Mouse (Mus musculus) hindbrain, embryonic 10.5 days (tissue): ENCODE measurements around the gene Zfp36. TPM values are rescaled to one million over a fixed set of nuclear protein-coding genes. Genes with fewer than 3 reads are reported as not detected.
A peak's percentile ranks its signal among the peaks of the same experiment; 100 is the strongest.

Experiments
- DNase-seq: peaks from one replicate; pipeline ENCODE4 v3.0.0-alpha.2; 2017; ENCODE audit warnings: low spot score
- H3K27ac ChIP-seq: fragments of 300-500 bp; sonication (generic); 2 replicates; pipeline ENCODE4 v1.5.1; 2016; ENCODE audit warnings: mild to moderate bottlenecking, moderate library complexity
- H3K27me3 ChIP-seq: fragments of 300-500 bp; sonication (generic); 2 replicates; pipeline ENCODE4 v1.6.1; 2016; ENCODE audit warnings: mild to moderate bottlenecking; ENCODE audit not compliant: poor library complexity, insufficient read depth, severe bottlenecking
- H3K36me3 ChIP-seq: fragments of 300-500 bp; sonication (generic); 2 replicates; pipeline ENCODE4 v1.6.1; 2016; ENCODE audit warnings: mild to moderate bottlenecking, moderate library complexity
- H3K4me1 ChIP-seq: fragments of 300-500 bp; sonication (generic); replicated peaks from 2 replicates; pipeline ENCODE4 v1.6.1; 2016; ENCODE audit warnings: mild to moderate bottlenecking
- H3K4me3 ChIP-seq: fragments of 300-500 bp; sonication (generic); 2 replicates; pipeline ENCODE4 v1.5.1; 2016; ENCODE audit warnings: mild to moderate bottlenecking, moderate library complexity
- H3K9me3 ChIP-seq: fragments of 300-500 bp; sonication (generic); 2 replicates; pipeline ENCODE4 v1.6.1; 2016; ENCODE audit warnings: mild to moderate bottlenecking, moderate library complexity
- WGBS: fragments of 180-500 bp; shearing (Covaris S2); methylation state at CpG from one replicate; pipeline ENCODE4 v1.1.7; 2016; 5-methylcytosine and 5-hydroxymethylcytosine counted together
- polyA plus RNA-seq: library from polyadenylated mRNA; unstranded; fragments of >200 nt; fragmentation: Nextera tagmentation; extraction: Ambion mirVana; gene quantifications from 2 replicates; pipeline ENCODE4 v1.2.1, GENCODE M21; 2016

Gene Zfp36
- polyA plus RNA-seq, 1 experiment from 2014 or later = 5.8 TPM

DNA sequence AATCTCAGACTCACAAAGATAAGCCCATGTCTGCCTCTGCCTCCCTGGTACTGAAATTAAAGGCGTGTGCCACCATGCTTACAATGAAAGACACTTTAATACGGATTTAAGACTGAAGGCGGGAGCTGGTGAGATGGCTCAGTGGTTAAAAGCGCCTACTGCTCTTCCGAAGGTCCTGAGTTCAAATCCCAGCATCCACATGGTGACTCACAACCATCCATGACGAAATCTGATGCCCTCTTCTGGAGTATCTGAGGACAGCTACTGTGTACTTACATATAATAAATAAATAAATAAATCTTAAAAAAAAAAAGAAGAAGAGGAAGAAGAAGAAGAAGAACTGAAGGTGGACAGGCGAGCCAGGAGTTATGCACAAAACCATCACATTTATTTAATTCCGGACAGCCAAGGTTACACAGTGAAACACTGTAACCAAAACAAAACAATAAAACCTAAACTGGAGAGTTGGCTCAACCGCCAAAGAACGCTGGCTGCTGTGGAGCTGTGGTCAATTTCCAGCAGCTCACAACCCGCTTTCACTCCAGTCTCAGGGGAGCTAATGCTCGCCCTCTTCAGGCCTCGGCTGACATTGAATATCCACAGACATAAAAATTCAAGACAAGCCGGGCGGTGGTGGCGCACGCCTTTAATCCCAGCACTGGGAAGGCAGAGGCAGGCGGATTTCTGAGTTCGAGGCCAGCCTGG lies 40.7 kb downstream of the Zfp36 start:
- H3K27ac ChIP-seq = peak overlapping the region; percentile 95
- no peaks in the 10 kb centered on the region for H3K9me3 ChIP-seq
- peak overlapping the region; percentile 97 for H3K4me3 ChIP-seq
- peak; percentile 41 for DNase-seq
- peaks cover 27% of the 10 kb centered on the region for H3K36me3 ChIP-seq
- no peaks in the 10 kb centered on the region for H3K27me3 ChIP-seq
- 79% methylated on average over 19 of the region's 19 CpGs for WGBS
- H3K4me1 ChIP-seq = peaks cover 21% of the 10 kb centered on the region

DNA sequence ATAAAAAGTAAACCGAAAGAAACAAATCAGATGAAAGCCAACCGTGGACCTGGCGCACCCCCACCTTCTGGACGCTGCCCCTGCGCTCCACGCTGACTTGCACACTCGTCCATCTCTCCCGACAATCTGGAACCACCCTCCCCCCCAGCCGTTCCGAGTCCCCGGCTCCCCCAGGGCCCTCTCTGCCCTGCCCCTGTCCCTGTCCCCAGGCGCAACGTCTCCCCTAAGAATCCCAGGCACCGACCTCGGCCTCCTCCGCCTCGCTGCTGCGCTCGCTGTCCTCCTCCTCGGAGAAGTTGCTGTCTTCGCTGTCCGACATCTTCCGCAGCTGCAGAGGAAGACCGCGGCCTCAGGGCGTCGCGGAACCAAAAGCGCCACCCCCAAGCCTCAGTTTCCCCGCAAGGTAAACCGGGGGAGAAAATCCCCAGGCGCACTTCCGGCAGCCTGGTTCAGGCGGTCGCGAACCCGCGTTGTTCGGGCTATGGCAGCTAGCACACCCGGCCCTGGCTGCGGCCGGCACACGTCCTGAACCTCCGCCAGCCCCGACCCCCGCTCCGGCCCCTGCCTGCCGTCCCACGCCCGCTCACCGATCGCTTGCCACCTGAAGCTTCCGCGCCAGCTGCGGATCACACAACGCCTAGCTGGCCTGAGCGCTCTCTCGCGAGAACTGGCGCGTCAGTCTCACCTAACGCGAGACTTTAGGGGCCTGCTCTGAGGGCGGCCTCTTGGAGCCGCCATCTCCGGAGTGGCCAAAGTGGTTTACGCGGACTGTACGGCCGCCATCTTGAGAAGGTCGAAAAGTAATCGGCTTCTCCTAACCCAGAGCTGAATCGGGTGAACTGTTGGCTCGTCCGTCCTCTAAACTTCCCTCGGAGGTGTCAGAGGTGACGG lies 41.7 kb downstream of the Zfp36 start, which contains the start of gene Supt5:
Gene Supt5 (minus strand): TSS at position 639 of the 891 bp plus-strand sequence.
- no peaks in the 10 kb centered on the region for H3K9me3 ChIP-seq
- peaks cover 21% of the 10 kb centered on the region for H3K4me1 ChIP-seq
- DNase-seq = peak; percentile 98
- H3K36me3 ChIP-seq = peaks cover 33% of the 10 kb centered on the region
- H3K4me3 ChIP-seq = peak within 1 kb of the TSS; percentile 97
- H3K27me3 ChIP-seq = no peaks in the 10 kb centered on the region
- H3K27ac ChIP-seq = peak within 1 kb of the TSS; percentile 95
- WGBS = under 1% methylated on average over 77 of the region's 77 CpGs

DNA sequence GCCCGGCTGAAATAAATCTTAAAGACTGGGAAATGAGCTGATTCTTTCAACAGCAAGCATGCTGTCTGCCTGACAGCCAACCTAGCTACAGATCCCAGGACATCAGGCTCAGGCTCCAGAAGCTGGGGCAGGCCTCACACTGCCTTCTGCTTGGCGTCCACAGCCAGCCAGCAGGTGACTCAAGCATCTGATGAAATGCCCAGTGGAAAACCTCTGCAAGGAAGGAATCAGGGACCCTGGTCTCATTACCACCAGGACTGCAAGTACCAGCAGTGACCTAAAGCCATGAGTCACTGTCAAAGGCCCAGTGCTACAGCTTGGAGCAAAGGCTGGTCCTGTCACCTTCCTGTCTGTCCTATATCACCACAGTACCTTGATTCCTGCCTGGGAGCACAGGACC lies 44.6 kb downstream of the Zfp36 start:
- H3K4me1 ChIP-seq = peaks cover 11% of the 10 kb centered on the region
- H3K27ac ChIP-seq = no peak overlapping the region
- H3K4me3 ChIP-seq = no peak overlapping the region
- H3K9me3 ChIP-seq = no peaks in the 10 kb centered on the region
- WGBS = 90% methylated on average over 2 of the region's 2 CpGs
- peaks cover 61% of the 10 kb centered on the region for H3K36me3 ChIP-seq
- no peak for DNase-seq
- no peaks in the 10 kb centered on the region for H3K27me3 ChIP-seq

DNA sequence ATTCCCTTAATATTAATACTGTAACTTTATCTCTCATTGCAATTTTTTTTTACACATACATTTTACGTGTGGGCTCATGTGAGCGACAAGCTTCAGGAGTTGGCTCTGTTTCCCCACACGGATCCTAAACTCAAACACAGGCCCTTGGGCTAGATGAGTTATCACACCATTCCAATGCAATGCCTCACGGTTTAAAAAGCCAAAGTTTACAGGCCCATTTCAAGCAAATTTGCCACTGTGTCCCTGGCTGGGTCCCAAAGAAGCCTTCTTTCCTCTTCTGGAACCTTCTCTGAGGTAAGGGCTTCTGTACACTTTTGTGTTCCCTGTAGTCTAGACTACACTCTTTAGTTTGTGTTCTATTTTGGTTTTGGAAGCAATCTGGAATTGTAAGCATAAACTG lies 45.5 kb downstream of the Zfp36 start:
- no peak for DNase-seq
- WGBS = 95% methylated on average over 4 of the region's 4 CpGs
- Histone ChIP-seq H3K27ac (no peak overlapping the region), H3K4me1 (peaks cover 11% of the 10 kb centered on the region), H3K4me3 (no peak overlapping the region), H3K9me3 (no peaks in the 10 kb centered on the region), H3K36me3 (peaks cover 70% of the 10 kb centered on the region), H3K27me3 (no peaks in the 10 kb centered on the region)

DNA sequence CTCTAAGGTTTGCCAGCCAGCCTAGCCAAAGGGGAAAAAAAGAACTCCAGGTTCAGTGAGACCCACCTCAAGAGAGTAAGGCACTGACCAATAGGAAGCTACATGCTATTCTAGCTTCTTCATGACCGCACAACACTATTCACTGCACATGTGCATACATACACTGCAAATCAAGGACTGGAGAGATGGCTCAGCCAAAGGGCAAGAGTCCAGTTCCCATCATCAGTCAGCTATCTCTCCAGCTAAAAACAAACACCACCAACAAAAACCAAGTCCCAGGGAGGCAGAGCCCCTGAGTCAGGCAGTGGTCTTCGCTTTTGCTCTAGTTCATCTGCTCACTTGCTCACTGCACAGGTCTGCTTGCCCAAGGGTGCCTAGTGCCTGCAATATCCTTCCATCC lies 51.8 kb downstream of the Zfp36 start:
- no peaks in the 10 kb centered on the region for H3K4me1 ChIP-seq
- peaks cover 99% of the 10 kb centered on the region for H3K36me3 ChIP-seq
- H3K4me3 ChIP-seq = no peak overlapping the region
- no peak overlapping the region for H3K27ac ChIP-seq
- no peaks in the 10 kb centered on the region for H3K9me3 ChIP-seq
- no peaks in the 10 kb centered on the region for H3K27me3 ChIP-seq
- WGBS = 97% methylated on average over 2 of the region's 2 CpGs
- no peak for DNase-seq

Other genes with a start within 250 kb of the Zfp36 start
- gene Fbl, start 210.5 kb downstream of the Zfp36 start, polyA plus RNA-seq = 123 and 147 TPM in 2 replicates
- 16.2 and 23.4 TPM in 2 replicates for gene Dyrk1b, start 200.8 kb downstream of the Zfp36 start, polyA plus RNA-seq
- gene Eid2, start 112.4 kb downstream of the Zfp36 start, polyA plus RNA-seq = 2.1 TPM in 2 replicates
- 11.8 and 14.3 TPM in 2 replicates for gene Eid2b, start 102.5 kb downstream of the Zfp36 start, polyA plus RNA-seq
- gene Selenov, start 89.1 kb downstream of the Zfp36 start, polyA plus RNA-seq = 0.58 and 0.80 TPM in 2 replicates
- gene Dll3, start 78.0 kb downstream of the Zfp36 start, polyA plus RNA-seq = 50.2 and 88.5 TPM in 2 replicates
- 252 and 255 TPM in 2 replicates for gene Timm50, start 68.2 kb downstream of the Zfp36 start, polyA plus RNA-seq
- gene Supt5, start 41.5 kb downstream of the Zfp36 start, polyA plus RNA-seq = 107 and 118 TPM in 2 replicates
- gene Rps16, start 29.6 kb downstream of the Zfp36 start, polyA plus RNA-seq = 777 and 925 TPM in 2 replicates
- 82.4 and 93.0 TPM in 2 replicates for gene Plekhg2, start 7.7 kb downstream of the Zfp36 start, polyA plus RNA-seq
- 62.9 and 65.0 TPM in 2 replicates for gene Med29, start 12.5 kb upstream of the Zfp36 start, polyA plus RNA-seq
- gene Paf1, start 12.7 kb upstream of the Zfp36 start, polyA plus RNA-seq = 83.2 and 85.4 TPM in 2 replicates
- gene Gmfg, start 57.2 kb upstream of the Zfp36 start, polyA plus RNA-seq = 6.7 and 7.1 TPM in 2 replicates
- 4.4 and 5.2 TPM in 2 replicates for gene Lrfn1, start 71.7 kb upstream of the Zfp36 start, polyA plus RNA-seq
- not detected in 2 replicates for gene Ifnl2, start 130.2 kb upstream of the Zfp36 start, polyA plus RNA-seq
- gene Ifnl3, start 142.6 kb upstream of the Zfp36 start, polyA plus RNA-seq = not detected in 2 replicates
- not detected in 2 replicates for gene Sycn, start 160.6 kb upstream of the Zfp36 start, polyA plus RNA-seq
- gene Nccrp1, start 167.0 kb upstream of the Zfp36 start, polyA plus RNA-seq = 0.10 TPM in 1 of 2 replicates, not detected in the other
- 34.0 and 44.0 TPM in 2 replicates for gene Samd4b, start 217.9 kb upstream of the Zfp36 start, polyA plus RNA-seq
- 51.8 and 66.0 TPM in 2 replicates for gene Pak4, start 217.9 kb upstream of the Zfp36 start, polyA plus RNA-seq